Mouse (Mus musculus) liver, embryonic 15.5 days (tissue): ENCODE data around the gene Plxna2. TPM values are rescaled to one million over a fixed set of nuclear protein-coding genes. Genes with fewer than 3 reads are reported as not detected.

Experiments used
- ATAC-seq: fragments of 200-750 bp; cut with Nextera tagmentation; 2 replicates; pipeline ENCODE4 v1.8.0; 2017; ENCODE audit warnings: moderate number of reproducible peaks, mild to moderate bottlenecking, moderate library complexity; ENCODE audit not compliant: insufficient read depth
- H3K27ac ChIP-seq: fragments of 300-500 bp; sonication (generic); replicated peaks from 2 replicates; pipeline ENCODE4 v1.5.1; 2015; ENCODE audit warnings: mild to moderate bottlenecking, inconsistent platforms
- H3K27me3 ChIP-seq: fragments of 300-500 bp; sonication (generic); 2 replicates; pipeline ENCODE4 v1.6.1; 2015; ENCODE audit warnings: mild to moderate bottlenecking, inconsistent platforms
- H3K36me3 ChIP-seq: fragments of 300-500 bp; sonication (generic); replicated peaks from 2 replicates; pipeline ENCODE4 v1.6.1; 2015; ENCODE audit warnings: moderate library complexity, mild to moderate bottlenecking, inconsistent platforms
- H3K4me1 ChIP-seq: fragments of 300-500 bp; sonication (generic); replicated peaks from 2 replicates; pipeline ENCODE4 v1.6.1; 2015; ENCODE audit warnings: inconsistent platforms
- H3K4me2 ChIP-seq: fragments of 300-500 bp; sonication (generic); 2 replicates; pipeline ENCODE4 v1.6.1; 2015; ENCODE audit warnings: moderate library complexity, mild to moderate bottlenecking, inconsistent platforms
- H3K4me3 ChIP-seq: fragments of 300-500 bp; sonication (generic); replicated peaks from 2 replicates; pipeline ENCODE4 v1.5.1; 2015; ENCODE audit warnings: mild to moderate bottlenecking, inconsistent platforms
- H3K9ac ChIP-seq: fragments of 300-500 bp; sonication (generic); 2 replicates; pipeline ENCODE4 v1.6.1; 2015; ENCODE audit warnings: moderate library complexity, mild to moderate bottlenecking, inconsistent platforms
- H3K9me3 ChIP-seq: fragments of 300-500 bp; sonication (generic); replicated peaks from 2 replicates; pipeline ENCODE4 v1.6.1; 2016; ENCODE audit warnings: inconsistent platforms
- WGBS: fragments of 180-500 bp; shearing (Covaris S2); methylation state at CpG from one replicate; pipeline ENCODE4 v1.1.7; 2015; ENCODE audit warnings: mixed read lengths; ENCODE audit not compliant: insufficient replicate concordance; 5-methylcytosine and 5-hydroxymethylcytosine counted together
- polyA plus RNA-seq: library from polyadenylated mRNA; unstranded; fragments of >200 nt; fragmentation: Nextera tagmentation; extraction: Ambion mirVana; gene quantifications from 2 replicates; pipeline ENCODE4 v1.2.1, GENCODE M21; 2015

Gene Plxna2
- polyA plus RNA-seq, 1 experiment from 2014 or later = 1.6 TPM

DNA sequence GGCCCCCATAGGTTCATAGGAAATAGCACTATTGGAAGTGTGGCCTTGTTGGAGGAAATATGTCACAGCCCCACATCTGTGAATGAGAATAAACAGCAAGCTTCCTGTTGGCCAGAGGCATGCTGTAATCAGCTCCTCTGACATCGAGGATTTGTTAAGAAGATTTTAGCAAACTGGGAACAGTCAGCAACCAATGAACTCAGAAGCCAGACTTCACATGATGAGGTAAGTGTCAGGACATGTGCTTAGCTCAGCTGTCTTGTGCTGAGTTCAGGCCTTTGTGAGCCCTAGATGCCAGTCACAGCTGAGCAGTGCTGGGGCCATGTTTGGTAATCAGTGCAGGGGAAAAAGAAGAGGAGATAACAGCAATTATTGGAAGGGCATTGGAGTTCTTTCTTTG lies 69.7 kb downstream of the Plxna2 start:
- no peak for ATAC-seq
- Histone ChIP-seq H3K36me3 (no peaks in the 10 kb centered on the region), H3K4me2 (no peak overlapping the region), H3K27me3 (no peaks in the 10 kb centered on the region), H3K27ac (no peak overlapping the region), H3K9ac (no peak overlapping the region), H3K4me1 (no peaks in the 10 kb centered on the region), H3K9me3 (no peaks in the 10 kb centered on the region), H3K4me3 (no peak overlapping the region)
- WGBS = 17% methylated on average over 1 of the region's 1 CpGs

DNA sequence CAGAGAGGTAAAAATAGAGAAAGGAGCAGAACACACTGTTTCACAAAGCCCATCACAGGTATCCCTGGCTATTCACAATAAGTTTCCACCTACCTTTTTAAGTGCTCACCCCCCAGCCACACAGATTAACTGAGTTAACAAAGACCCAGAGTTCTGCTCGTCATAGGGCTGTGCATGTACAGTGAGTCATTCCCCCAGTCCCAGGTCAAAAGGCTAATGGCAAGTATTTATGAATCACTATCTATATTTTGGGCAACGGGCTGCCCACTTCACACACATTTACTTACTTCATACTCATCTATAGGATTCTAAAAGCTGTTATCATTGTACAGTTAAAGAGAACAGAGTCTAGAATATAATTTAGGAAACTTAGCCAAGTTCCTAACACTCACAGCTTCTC lies 70.1 kb downstream of the Plxna2 start:
- ATAC-seq = no peak
- H3K27me3 ChIP-seq = no peaks in the 10 kb centered on the region
- no peak overlapping the region for H3K9ac ChIP-seq
- no peaks in the 10 kb centered on the region for H3K4me1 ChIP-seq
- H3K4me2 ChIP-seq = no peak overlapping the region
- H3K4me3 ChIP-seq = no peak overlapping the region
- no peaks in the 10 kb centered on the region for H3K36me3 ChIP-seq
- no peaks in the 10 kb centered on the region for H3K9me3 ChIP-seq
- WGBS = 45% methylated on average over 2 of the region's 2 CpGs
- H3K27ac ChIP-seq = no peak overlapping the region

- Histone ChIP-seq H3K9ac (no peak overlapping the region), H3K36me3 (no peaks in the 10 kb centered on the region), H3K27me3 (no peaks in the 10 kb centered on the region), H3K4me2 (no peak overlapping the region), H3K9me3 (no peaks in the 10 kb centered on the region), H3K4me1 (no peaks in the 10 kb centered on the region), H3K27ac (no peak overlapping the region), H3K4me3 (no peak overlapping the region)
- no peak for ATAC-seq
These were observed 75.0 kb downstream of the Plxna2 start for GRCm38 (mm10) chr1:194693063-194693462.

GRCm38 (mm10) chr1:194693488-194693887 lies 75.5 kb downstream of the Plxna2 start:
- no peak for ATAC-seq
- WGBS = 53% methylated on average over 2 of the region's 2 CpGs
- Histone ChIP-seq H3K27me3 (no peaks in the 10 kb centered on the region), H3K4me3 (no peak overlapping the region), H3K27ac (no peak overlapping the region), H3K36me3 (no peaks in the 10 kb centered on the region), H3K9ac (no peak overlapping the region), H3K4me2 (no peak overlapping the region), H3K4me1 (no peaks in the 10 kb centered on the region), H3K9me3 (no peaks in the 10 kb centered on the region)

GRCm38 (mm10) chr1:194694805-194695204 lies 76.8 kb downstream of the Plxna2 start:
- ATAC-seq = no peak
- H3K4me1 ChIP-seq = no peaks in the 10 kb centered on the region
- no peaks in the 10 kb centered on the region for H3K36me3 ChIP-seq
- no peaks in the 10 kb centered on the region for H3K9me3 ChIP-seq
- no peaks in the 10 kb centered on the region for H3K27me3 ChIP-seq
- H3K9ac ChIP-seq = no peak overlapping the region
- 56% methylated on average over 2 of the region's 2 CpGs for WGBS
- no peak overlapping the region for H3K27ac ChIP-seq
- H3K4me2 ChIP-seq = no peak overlapping the region
- H3K4me3 ChIP-seq = no peak overlapping the region

- Histone ChIP-seq H3K4me3 (no peak overlapping the region), H3K27ac (no peak overlapping the region), H3K9me3 (no peaks in the 10 kb centered on the region), H3K27me3 (no peaks in the 10 kb centered on the region), H3K4me1 (no peaks in the 10 kb centered on the region), H3K36me3 (no peaks in the 10 kb centered on the region), H3K4me2 (no peak overlapping the region), H3K9ac (no peak overlapping the region)
- ATAC-seq = no peak
- 66% methylated on average over 2 of the region's 2 CpGs for WGBS
These were observed 79.4 kb downstream of the Plxna2 start for GRCm38 (mm10) chr1:194697439-194697838.

DNA sequence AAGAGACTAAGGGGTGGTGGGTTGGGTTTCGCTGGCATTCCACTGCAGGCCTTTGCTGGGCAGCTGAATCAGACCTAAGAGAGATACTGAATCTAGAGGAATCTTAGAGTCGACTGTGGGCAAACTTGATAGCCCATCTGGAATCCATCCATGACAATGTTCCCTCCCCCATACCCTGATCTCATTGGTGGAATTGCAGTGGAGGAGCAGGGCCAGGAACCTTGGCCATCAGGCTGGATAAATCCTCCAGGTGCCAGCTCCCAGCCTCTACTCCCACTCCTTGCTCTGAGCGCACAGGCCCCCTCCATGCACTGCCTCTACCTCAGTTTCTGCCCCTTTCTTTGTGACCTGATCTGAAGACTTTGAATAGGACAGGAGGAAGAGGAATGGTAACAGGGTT lies 81.3 kb downstream of the Plxna2 start:
- Histone ChIP-seq H3K4me3 (no peak overlapping the region), H3K36me3 (no peaks in the 10 kb centered on the region), H3K9ac (no peak overlapping the region), H3K4me1 (no peaks in the 10 kb centered on the region), H3K4me2 (no peak overlapping the region), H3K27me3 (no peaks in the 10 kb centered on the region), H3K27ac (no peak overlapping the region), H3K9me3 (no peaks in the 10 kb centered on the region)
- 69% methylated on average over 3 of the region's 3 CpGs for WGBS
- no peak for ATAC-seq

GRCm38 (mm10) chr1:194703235-194703634 lies 85.2 kb downstream of the Plxna2 start:
- no peaks in the 10 kb centered on the region for H3K27me3 ChIP-seq

DNA sequence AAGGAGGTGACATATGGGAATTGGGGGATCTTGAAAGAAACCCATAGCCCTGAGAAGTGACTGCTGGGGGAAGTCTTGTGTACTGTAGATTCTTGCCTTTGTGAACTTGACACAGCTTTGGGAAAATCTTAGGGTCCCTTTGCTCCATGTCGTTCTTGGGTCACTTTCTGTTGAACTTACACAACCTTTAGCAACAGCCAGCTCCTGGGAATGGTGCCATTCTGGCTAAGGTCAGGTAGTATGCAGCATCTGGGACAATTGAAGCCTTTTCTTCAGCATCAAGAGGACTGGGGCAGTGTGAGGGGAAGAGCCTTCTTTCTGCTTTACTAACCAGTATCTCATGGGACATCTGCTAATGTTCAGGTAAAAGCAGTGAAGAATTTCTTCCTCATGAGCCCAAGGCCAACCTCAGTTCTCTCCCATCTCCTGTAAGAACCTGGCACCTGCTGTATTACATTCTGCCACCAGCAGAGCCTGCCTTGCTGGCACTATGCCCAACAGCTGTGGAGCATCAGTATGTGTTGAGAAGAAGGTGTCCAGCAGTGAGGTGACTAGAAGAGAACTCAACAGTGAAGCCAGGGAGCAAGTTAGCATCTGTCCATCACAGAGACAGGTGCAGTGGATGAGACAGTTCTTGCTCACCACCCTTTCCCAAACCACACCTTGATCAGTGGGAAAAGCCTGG lies 86.3 kb downstream of the Plxna2 start:
- no peaks in the 10 kb centered on the region for H3K27me3 ChIP-seq
- H3K36me3 ChIP-seq = no peaks in the 10 kb centered on the region
- H3K27ac ChIP-seq = no peak overlapping the region
- no peak for ATAC-seq
- no peak overlapping the region for H3K4me2 ChIP-seq
- H3K9ac ChIP-seq = no peak overlapping the region
- no peaks in the 10 kb centered on the region for H3K9me3 ChIP-seq
- no peaks in the 10 kb centered on the region; the same call in 1 of the 2 replicates for H3K4me1 ChIP-seq
- WGBS = 50% methylated on average over 1 of the region's 1 CpGs
- no peak overlapping the region for H3K4me3 ChIP-seq

More at GRCm38 (mm10) chr1:194703235-194703634, 85.2 kb downstream of the Plxna2 start:
- Histone ChIP-seq H3K4me2 (no peak overlapping the region), H3K36me3 (no peaks in the 10 kb centered on the region), H3K9ac (no peak overlapping the region), H3K4me3 (no peak overlapping the region), H3K4me1 (no peaks in the 10 kb centered on the region; the same call in 1 of the 2 replicates), H3K9me3 (no peaks in the 10 kb centered on the region), H3K27ac (no peak overlapping the region)
- no peak for ATAC-seq
- 36% methylated on average over 2 of the region's 2 CpGs for WGBS

DNA sequence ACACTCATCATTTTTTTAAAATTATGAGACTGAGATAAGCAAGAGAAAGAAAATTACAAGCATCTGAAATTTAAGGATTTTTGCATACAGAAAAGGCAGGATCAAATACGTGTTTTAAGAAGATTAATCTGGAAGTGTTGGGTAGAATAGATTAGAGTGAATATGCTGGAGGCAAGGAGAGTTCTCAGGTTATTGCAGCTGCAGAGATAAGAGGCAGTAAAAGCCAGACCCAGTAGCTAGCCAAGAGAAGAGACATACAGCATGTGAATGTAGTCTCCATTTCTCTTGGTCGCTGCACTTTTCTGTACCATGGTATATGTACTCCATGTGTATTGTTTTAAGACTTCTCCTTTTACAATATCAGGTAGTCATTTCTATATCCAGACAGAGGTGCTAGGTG lies 88.5 kb downstream of the Plxna2 start:
- 36% methylated on average over 2 of the region's 2 CpGs for WGBS
- H3K27ac ChIP-seq = no peak overlapping the region
- H3K4me1 ChIP-seq = no peaks in the 10 kb centered on the region; the same call in 1 of the 2 replicates
- no peak overlapping the region for H3K4me2 ChIP-seq
- ATAC-seq = peak; percentile 61
- H3K27me3 ChIP-seq = no peaks in the 10 kb centered on the region
- no peaks in the 10 kb centered on the region for H3K9me3 ChIP-seq
- H3K9ac ChIP-seq = no peak overlapping the region
- H3K36me3 ChIP-seq = no peaks in the 10 kb centered on the region
- no peak overlapping the region for H3K4me3 ChIP-seq

DNA sequence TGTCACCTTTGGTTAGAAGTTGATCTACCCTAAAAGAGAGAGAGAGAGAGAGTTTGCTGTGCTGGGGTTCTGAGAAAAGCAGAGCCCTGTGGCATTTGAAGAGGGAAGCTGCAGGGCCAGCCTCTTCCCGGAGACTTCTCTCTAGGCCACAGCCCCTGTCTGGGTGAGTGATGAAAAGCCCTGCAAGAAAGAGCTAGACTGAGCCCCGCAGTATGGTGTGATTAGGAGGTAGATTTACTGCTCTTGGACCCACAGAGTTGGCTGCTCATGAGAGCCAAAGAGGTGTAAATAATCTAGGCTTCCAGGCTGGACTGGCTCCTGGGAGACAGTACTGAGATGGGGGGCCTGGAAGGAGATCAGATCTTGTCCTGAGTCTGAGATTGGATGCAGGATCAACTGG lies 94.4 kb downstream of the Plxna2 start:
- no peaks in the 10 kb centered on the region for H3K36me3 ChIP-seq
- no peak overlapping the region for H3K4me3 ChIP-seq
- H3K9me3 ChIP-seq = no peaks in the 10 kb centered on the region
- no peaks in the 10 kb centered on the region for H3K27me3 ChIP-seq
- no peak overlapping the region for H3K27ac ChIP-seq
- H3K4me1 ChIP-seq = no peaks in the 10 kb centered on the region
- H3K9ac ChIP-seq = no peak overlapping the region
- WGBS = 58% methylated on average over 2 of the region's 2 CpGs
- no peak overlapping the region for H3K4me2 ChIP-seq
- ATAC-seq = no peak
